Mouse (Mus musculus) layer of hippocampus, adult 6 months (tissue): ENCODE results near the gene Spred1. TPM values are rescaled to one million over a fixed set of nuclear protein-coding genes. Genes with fewer than 3 reads are reported as not detected.

ENCODE experiments used
- long read RNA-seq, 2 experiments: library from polyadenylated mRNA; unstranded; transcript quantifications; one replicate each; pipeline ENCODE4 v2.0.0; 2019 to 2020
- microRNA-seq: library from miRNA; unstranded; fragments of <30 nt; microRNA quantifications from one replicate; pipeline ENCODE4 v1.2.0, GENCODE M21; 2020
- polyA plus RNA-seq: library from polyadenylated mRNA; unstranded; fragments of <200 nt; fragmentation: Nextera tagmentation; gene quantifications from 2 replicates; pipeline ENCODE4 v1.2.3, GENCODE M21; 2021

Gene Spred1
- polyA plus RNA-seq, result 7.9 and 8.4 TPM in 2 replicates
- long read RNA-seq, experiment 1, full-length matches to known transcripts, result 6 of 47 reads
- long read RNA-seq, experiment 1, partial matches to known transcripts, result 1 of 47 reads
- long read RNA-seq, experiment 1, other reads (novel, unspliced or antisense), result 40 of 47 reads
- long read RNA-seq, experiment 2, full-length matches to known transcripts, result 20 of 56 reads
- long read RNA-seq, experiment 2, partial matches to known transcripts, result 28 of 56 reads
- long read RNA-seq, experiment 2, other reads (novel, unspliced or antisense), result 8 of 56 reads

DNA sequence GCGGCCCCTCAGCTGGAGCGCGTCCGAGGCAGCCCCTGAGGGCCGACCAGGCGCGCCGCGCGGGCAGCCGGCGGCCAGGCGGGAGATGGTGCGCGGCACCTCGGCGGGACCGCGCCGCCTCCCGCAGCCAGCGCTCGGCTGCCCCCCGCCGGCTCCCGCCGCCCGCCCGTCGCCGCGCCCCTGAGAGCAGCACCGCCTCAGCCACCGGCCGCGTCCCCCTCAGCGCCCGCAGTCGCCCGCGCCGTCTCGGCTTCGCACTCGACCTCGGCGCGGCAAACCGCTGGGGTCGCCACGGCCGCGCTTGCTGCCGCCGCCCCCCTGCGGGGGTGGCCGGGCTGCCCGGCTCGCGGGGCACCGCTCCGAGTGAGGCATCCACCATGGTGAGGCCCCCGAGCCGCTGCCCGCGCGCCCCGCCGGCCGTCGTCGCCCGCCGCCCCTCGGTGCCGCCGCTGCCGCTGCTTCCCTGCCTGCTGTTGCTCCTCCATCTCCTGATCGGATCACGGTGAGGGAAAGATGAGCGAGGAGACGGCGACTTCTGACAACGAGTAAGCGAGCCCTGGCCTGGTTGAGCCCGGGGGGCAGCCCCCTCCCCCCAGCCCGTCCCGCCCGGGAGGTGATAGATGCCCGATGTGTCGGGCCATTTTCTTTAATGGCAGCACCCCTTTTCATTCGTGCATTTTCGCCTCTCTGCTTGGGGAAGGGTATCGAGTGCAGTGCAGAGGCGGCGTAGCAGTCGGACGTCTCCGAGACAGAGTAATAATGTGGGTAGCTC lies at the start of gene Spred1:
Gene Spred1, plus strand, starts transcription at position 163 of the 772 bp plus-strand sequence.

Small RNA genes lying within 50 kb of the gene (microRNA-seq; reads per million reads assigned to microRNA genes)
- 6,024 reads per million, percentile 93 among the genes with 10 or more reads in this experiment for gene Mir674

Other genes starting within 250 kb of the Spred1 start
- gene Tmco5, start 242.7 kb upstream of the Spred1 start, polyA plus RNA-seq, result 1.1 and 1.8 TPM in 2 replicates
- 17.6 and 22.3 TPM in 2 replicates for gene Fam98b, start 128.4 kb downstream of the Spred1 start, polyA plus RNA-seq
- 151 and 171 TPM in 2 replicates for gene Rasgrp1, start 221.6 kb downstream of the Spred1 start, polyA plus RNA-seq